Mouse (Mus musculus): Measurements from ENCODE around the gene Twsg1. TPM values are rescaled to one million over a fixed set of nuclear protein-coding genes. Genes with fewer than 3 reads are reported as not detected.

The Twsg1 gene
- polyA plus RNA-seq, 2 experiments, result 8.1 to 16.1 TPM

DNA sequence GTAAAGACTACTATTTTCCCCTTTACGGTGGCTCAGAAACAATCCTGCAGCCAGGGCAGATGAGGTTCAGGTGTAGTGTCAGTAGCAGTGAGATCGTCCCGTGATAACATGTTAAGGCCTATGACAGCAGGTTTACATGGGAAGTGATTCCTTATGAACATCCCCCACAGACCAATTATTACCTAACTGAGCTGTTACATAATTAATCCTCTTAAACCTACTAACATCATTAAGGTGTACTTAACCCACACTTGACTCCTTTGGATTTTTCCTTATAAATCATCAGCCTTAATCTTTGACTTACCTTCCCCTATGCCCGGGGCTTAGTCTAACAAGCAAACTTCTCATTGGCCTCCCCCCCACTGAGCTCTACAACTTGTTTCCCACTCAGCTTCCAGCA, 77.9 kb downstream of the Twsg1 start:
- DNase-seq (ENCODE audit: low read depth in 3 of 3, low spot score in 3 of 3) (no peak), ATAC-seq (ENCODE audit: insufficient read depth) (no peak)
- H3K9ac ChIP-seq (replicated peaks), result no peak overlapping the region
- no peaks in the 10 kb centered on the region for H3K36me3 ChIP-seq (replicated peaks; ENCODE audit: control insufficient read depth, insufficient read depth, low read depth)
- no peaks in the 10 kb centered on the region for H3K9me3 ChIP-seq (ENCODE audit: control insufficient read depth, low read length)
- WGBS (ENCODE audit: insufficient replicate concordance), result 81% methylated on average over 4 of the region's 4 CpGs
- H3K4me1 ChIP-seq (replicated peaks; ENCODE audit: control insufficient read depth in 2 of 2, insufficient read depth in 2 of 2, low read length in 1 of 2), result peaks cover 0 to 2% of the 10 kb centered on the region in 2 experiments; a peak in 2 of 4 replicates
- H3K4me3 ChIP-seq (ENCODE audit: insufficient read depth in 1 of 2, low read depth in 2 of 2, low read length in 2 of 2), result no peak overlapping the region
- no peaks in the 10 kb centered on the region for H3K27me3 ChIP-seq (ENCODE audit: control insufficient read depth, insufficient read depth, low read length)
- no peak overlapping the region for H3K27ac ChIP-seq
- TF ChIP-seq EP300 (IDR thresholded peaks at IDR 0.05; ENCODE audit: low read depth) (no peak), CTCF (IDR thresholded peaks at IDR 0.05; ENCODE audit: low read depth) (no peak)
- H3K4me2 ChIP-seq (ENCODE audit: low read depth), result no peak overlapping the region

- DNase-seq (ENCODE audit: low read depth in 3 of 3, low spot score in 3 of 3), result peak in 1 of 3 experiments; percentile 24
- WGBS (ENCODE audit: insufficient replicate concordance), result 51% methylated on average over 6 of the region's 6 CpGs
- no peak overlapping the region for H3K9ac ChIP-seq (replicated peaks)
- peak; percentile 58; the same call in 1 of the 2 replicates for ATAC-seq (ENCODE audit: insufficient read depth)
- no peak overlapping the region for H3K27ac ChIP-seq
- TF ChIP-seq CTCF (IDR thresholded peaks at IDR 0.05; ENCODE audit: low read depth), result peak; percentile 89
- TF ChIP-seq EP300 (IDR thresholded peaks at IDR 0.05; ENCODE audit: low read depth), result no peak
- no peaks in the 10 kb centered on the region for H3K9me3 ChIP-seq (ENCODE audit: control insufficient read depth, low read length)
- no peaks in the 10 kb centered on the region for H3K36me3 ChIP-seq (replicated peaks; ENCODE audit: control insufficient read depth, insufficient read depth, low read depth)
- H3K4me3 ChIP-seq (ENCODE audit: insufficient read depth in 1 of 2, low read depth in 2 of 2, low read length in 2 of 2), result no peak overlapping the region
- no peaks in the 10 kb centered on the region for H3K27me3 ChIP-seq (ENCODE audit: control insufficient read depth, insufficient read depth, low read length)
- H3K4me2 ChIP-seq (ENCODE audit: low read depth), result no peak overlapping the region
- peaks cover 0 to 2% of the 10 kb centered on the region in 2 experiments; a peak in 2 of 4 replicates for H3K4me1 ChIP-seq (replicated peaks; ENCODE audit: control insufficient read depth in 2 of 2, insufficient read depth in 2 of 2, low read length in 1 of 2)
Observed at GRCm38 (mm10) chr17:65872652-65873051, 78.4 kb downstream of the Twsg1 start.

DNA sequence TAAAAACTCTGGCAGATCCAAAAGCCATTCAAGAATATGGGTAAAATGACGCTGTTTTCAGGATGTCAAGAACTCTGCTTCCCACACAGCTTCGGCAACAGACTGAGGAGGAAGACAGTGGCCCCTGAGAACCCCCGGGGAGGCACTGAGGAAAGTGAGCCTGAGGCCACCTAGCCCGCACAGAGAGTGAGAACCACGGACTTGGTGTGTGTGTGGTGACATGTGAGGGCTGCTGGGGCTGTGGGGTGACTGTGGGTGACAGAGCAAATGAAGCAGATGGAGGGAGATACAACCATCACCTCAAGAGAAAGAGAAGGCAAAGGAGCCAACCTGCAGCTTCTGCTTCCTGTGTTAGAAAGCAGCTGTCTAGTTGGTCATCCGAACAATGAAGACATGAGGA, 79.0 kb downstream of the Twsg1 start:
- ATAC-seq (ENCODE audit: insufficient read depth), result no peak
- TF ChIP-seq CTCF (IDR thresholded peaks at IDR 0.05; ENCODE audit: low read depth), result no peak
- no peak for TF ChIP-seq EP300 (IDR thresholded peaks at IDR 0.05; ENCODE audit: low read depth)
- no peaks in the 10 kb centered on the region for H3K9me3 ChIP-seq (ENCODE audit: control insufficient read depth, low read length)
- DNase-seq (ENCODE audit: low read depth in 3 of 3, low spot score in 3 of 3), result no peak
- H3K27me3 ChIP-seq (ENCODE audit: control insufficient read depth, insufficient read depth, low read length), result no peaks in the 10 kb centered on the region
- no peak overlapping the region for H3K4me2 ChIP-seq (ENCODE audit: low read depth)
- no peak overlapping the region for H3K4me3 ChIP-seq (ENCODE audit: insufficient read depth in 1 of 2, low read depth in 2 of 2, low read length in 2 of 2)
- H3K27ac ChIP-seq, result no peak overlapping the region
- H3K4me1 ChIP-seq (replicated peaks; ENCODE audit: control insufficient read depth in 2 of 2, insufficient read depth in 2 of 2, low read length in 1 of 2), result peaks cover 0 to 2% of the 10 kb centered on the region in 2 experiments; a peak in 2 of 4 replicates
- H3K9ac ChIP-seq (replicated peaks), result no peak overlapping the region
- WGBS (ENCODE audit: insufficient replicate concordance), result 31% methylated on average over 6 of the region's 6 CpGs
- H3K36me3 ChIP-seq (replicated peaks; ENCODE audit: control insufficient read depth, insufficient read depth, low read depth), result no peaks in the 10 kb centered on the region

Other genes with a start within 250 kb of the Twsg1 start
- 2.0 and 2.7 TPM in 2 replicates for gene Rab31, start 178.5 kb downstream of the Twsg1 start, polyA plus RNA-seq (2012; rRNA removed)
- gene Rab31, start 178.5 kb downstream of the Twsg1 start, polyA plus RNA-seq (2014; fragmentation: Nextera tagmentation; extraction: Ambion mirVana), result 5.0 and 5.3 TPM in 2 replicates
- 8.7 and 11.1 TPM in 2 replicates for gene Ppp4r1, start 168.7 kb downstream of the Twsg1 start, polyA plus RNA-seq (2012; rRNA removed)
- gene Ppp4r1, start 168.7 kb downstream of the Twsg1 start, polyA plus RNA-seq (2014; fragmentation: Nextera tagmentation; extraction: Ambion mirVana), result 6.7 and 8.0 TPM in 2 replicates
- 11.0 and 15.7 TPM in 2 replicates for gene Ralbp1, start 65.4 kb downstream of the Twsg1 start, polyA plus RNA-seq (2012; rRNA removed)
- gene Ralbp1, start 65.4 kb downstream of the Twsg1 start, polyA plus RNA-seq (2014; fragmentation: Nextera tagmentation; extraction: Ambion mirVana), result 36.0 and 38.1 TPM in 2 replicates
- gene Ankrd12, start 125.9 kb upstream of the Twsg1 start, polyA plus RNA-seq (2012; rRNA removed), result 1.7 and 2.7 TPM in 2 replicates
- 5.7 and 6.2 TPM in 2 replicates for gene Ankrd12, start 125.9 kb upstream of the Twsg1 start, polyA plus RNA-seq (2014; fragmentation: Nextera tagmentation; extraction: Ambion mirVana)
- gene Ndufv2, start 150.3 kb upstream of the Twsg1 start, polyA plus RNA-seq (2012; rRNA removed), result 28.6 and 54.6 TPM in 2 replicates
- gene Ndufv2, start 150.3 kb upstream of the Twsg1 start, polyA plus RNA-seq (2014; fragmentation: Nextera tagmentation; extraction: Ambion mirVana), result 268 and 273 TPM in 2 replicates
- 9.9 and 12.0 TPM in 2 replicates for gene Washc1, start 160.3 kb upstream of the Twsg1 start, polyA plus RNA-seq (2012; rRNA removed)
- gene Washc1, start 160.3 kb upstream of the Twsg1 start, polyA plus RNA-seq (2014; fragmentation: Nextera tagmentation; extraction: Ambion mirVana), result 12.9 and 16.7 TPM in 2 replicates
- gene Ddx11, start 172.3 kb upstream of the Twsg1 start, polyA plus RNA-seq (2012; rRNA removed), result 5.0 and 7.0 TPM in 2 replicates
- gene Ddx11, start 172.3 kb upstream of the Twsg1 start, polyA plus RNA-seq (2014; fragmentation: Nextera tagmentation; extraction: Ambion mirVana), result 4.7 and 6.3 TPM in 2 replicates

Measured in liver, embryonic 14.5 days (tissue).